Mouse (Mus musculus): ENCODE measurements around the gene Catsperd. TPM values are rescaled to one million over a fixed set of nuclear protein-coding genes. Genes with fewer than 3 reads are reported as not detected.

Catsperd gene
- polyA plus RNA-seq (2014; fragmentation: Illumina TruSeq; extraction: RNeasy Lipid Tissue Mini Kit (QIAGEN cat#74804)), result 0.46 TPM

DNA sequence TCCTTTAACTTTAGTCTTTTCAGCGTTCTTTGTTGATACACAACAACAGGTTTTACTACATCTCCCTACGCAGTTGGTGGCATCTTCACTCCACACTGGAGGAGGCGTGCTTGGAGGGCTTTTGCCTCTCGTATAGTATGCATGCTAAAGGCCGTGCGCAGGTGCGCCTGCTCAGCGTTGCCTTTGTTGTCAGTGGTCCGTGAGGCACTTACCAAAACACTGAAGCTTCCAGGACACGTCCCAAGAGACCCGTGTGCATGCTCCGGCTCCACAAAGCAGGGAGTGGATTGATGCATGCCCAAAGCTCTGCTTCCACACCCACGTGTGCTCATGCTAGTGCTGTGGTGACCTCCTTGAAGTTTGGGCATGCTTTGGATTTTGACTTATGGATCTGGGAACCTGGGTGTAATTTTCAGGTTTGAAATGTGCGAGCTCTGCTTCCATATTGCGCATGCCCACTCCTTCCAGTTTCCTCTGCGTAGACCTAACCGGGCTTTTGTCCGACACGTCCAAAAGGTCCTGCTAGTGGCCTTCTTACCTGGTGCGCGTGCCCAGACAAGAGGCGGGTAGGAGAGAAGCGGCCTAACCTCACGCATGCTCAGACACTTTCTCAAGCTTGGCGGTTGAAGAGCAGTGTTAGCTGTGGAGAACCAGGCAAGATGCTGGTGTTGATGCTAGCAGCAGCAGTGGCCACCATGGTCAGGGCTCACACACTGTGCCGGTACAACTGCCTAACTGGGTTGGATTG, at the start of gene Catsperd:
TSS of gene Catsperd (plus strand) at position 614 of the 748 bp plus-strand sequence.

DNA sequence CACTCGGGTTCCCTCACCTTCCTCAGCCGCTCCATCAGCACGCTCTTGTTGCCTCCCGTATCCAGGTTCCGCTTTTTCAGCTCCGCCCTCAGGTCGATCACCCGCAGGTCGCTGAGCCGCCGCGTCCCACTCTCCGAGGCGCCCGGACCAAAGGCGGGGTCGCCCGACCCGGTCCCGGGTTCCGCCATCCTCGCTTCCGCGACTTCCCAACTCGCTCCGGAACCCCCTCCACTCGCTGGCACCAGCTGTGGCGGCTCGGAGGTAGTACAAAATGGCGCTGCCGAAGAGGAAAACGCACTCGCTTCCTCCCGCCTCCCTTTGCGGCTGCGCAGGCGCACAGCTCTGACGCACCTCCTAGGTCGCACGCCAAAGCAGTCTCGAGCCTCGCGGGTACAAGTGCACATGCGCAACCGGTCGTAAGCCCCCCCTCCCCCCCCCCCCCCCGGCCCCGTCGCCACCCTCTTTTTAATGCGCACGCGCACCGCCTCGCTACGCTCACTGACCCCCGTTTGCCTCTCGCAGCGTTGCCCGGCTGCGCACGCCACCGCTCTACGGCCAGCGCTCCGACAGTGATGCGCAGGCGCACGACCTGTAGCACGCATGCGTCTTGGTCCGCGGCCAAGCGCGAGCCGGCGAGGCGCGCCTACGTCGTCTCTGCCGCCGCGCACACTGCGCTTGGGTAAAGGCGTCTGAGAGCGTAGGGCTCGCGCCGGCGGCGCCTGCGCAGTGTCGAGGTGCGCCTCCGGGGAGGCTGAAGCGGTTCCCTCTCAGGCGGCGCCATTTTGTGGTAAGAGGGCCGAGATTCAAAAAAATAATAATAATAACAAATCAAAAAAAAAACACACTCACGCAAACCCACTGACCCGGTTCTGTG, 43.4 kb upstream of the Catsperd start, which contains the start of the genes Safb2 and Safb:
TSS of gene Safb2 (minus strand) at position 329 of the 874 bp plus-strand sequence.
TSS of gene Safb (plus strand) at position 569 of the 874 bp plus-strand sequence.

DNA sequence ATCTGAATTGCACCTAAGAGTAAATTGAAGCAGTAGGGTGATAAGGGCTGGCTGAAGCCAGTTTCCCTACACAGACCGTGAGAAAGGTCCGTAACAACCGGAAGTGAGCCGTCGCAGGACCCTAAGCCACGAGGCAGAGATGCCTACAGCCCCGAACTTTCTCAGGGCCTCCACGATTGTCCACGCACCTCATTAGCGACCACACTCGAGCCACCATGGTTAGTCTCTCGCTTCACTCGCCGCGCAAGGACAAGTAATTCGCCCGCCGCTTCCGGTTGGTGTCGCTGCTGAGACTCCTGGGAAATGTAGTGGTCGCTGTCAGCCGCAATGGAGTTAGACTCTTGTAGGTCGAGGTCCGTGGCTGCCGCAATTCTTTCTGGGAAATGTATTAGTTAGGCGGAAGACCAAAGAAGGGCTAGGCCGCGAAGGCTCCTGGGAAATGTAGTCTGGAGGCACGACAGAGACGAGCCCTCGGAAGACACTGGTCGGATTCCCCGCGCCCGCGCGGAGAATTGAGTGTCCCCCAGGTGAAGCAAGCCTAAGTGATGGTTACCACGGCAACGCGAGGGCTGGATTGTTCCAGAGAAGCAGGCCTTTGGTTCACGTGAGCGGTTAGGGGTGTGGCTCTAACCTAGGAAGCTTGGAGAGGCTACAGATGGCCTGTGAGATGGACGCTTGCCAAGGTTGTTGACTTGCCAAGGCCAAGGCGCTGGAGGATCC, 18.3 kb upstream of the Catsperd start, which contains the start of gene 2410015M20Rik:
TSS of gene 2410015M20Rik (minus strand) at position 320 of the 720 bp plus-strand sequence.

DNA sequence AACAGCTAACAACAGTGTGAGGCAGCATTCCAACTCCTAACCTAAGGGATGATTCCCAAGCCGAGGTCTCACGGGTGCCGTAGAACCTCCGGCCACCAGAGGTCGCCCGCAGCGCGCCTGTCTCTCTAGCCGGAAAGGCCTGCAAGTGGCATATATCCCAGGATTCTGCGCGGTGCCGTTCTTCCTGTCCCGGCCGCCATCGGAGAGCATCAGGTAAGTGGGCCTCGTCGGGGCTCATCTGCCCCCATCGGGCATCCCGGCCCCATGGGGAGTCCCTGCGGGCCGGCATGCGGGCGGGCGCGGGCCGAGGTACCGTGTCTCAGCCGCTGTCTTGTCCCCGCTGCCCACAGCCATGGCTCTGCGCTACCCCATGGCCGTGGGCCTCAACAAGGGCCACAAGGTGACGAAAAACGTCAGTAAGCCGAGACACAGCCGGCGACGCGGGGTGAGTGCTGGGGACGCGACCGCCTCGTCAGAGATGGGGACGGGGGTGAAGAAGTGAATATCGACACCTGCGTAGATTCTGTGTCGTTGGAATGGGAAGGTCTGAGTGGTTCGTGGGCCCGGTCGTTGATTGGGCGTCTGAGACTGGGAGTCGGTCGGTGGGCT, 14.6 kb upstream of the Catsperd start, which contains the start of gene Rpl36:
TSS of gene Rpl36 (plus strand) at position 181 of the 609 bp plus-strand sequence.

DNA sequence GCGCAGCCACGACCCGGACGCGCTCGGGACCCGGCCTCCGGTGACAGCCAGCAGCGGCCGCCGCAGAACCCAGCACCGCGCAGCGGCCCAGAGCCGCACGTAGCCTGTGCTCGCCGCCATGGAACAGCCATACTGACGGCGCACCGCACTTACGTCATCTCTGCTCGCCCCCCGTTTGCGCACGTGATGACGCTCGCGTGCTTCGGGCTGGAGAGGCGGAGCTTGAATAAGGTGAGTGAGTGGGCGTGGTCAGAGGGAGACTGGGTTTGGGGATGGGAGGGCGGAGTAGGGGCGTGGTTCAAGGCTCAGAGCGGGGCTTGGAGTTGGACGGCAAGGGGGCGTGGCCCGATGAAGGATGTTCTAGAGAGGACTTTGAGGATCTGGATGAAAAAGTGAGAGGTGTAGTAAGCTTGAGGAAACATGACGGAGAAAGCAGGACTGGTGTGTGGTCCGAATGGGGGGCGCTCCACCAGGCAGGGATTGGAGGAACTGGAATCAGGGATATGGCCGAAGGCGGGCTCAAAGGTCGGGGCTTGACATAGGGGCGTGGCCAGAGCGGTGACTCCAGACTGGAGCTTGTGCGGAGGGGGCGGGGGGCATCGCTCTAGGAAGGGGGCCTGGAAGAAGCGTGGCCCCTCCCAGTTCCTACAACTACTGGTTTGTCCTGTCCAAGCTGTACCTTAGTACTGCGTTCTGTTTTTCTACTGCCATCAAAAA, 1.0 kb upstream of the Catsperd start, which contains the start of gene Lonp1:
TSS of gene Lonp1 (minus strand) at position 134 of the 717 bp plus-strand sequence.

DNA sequence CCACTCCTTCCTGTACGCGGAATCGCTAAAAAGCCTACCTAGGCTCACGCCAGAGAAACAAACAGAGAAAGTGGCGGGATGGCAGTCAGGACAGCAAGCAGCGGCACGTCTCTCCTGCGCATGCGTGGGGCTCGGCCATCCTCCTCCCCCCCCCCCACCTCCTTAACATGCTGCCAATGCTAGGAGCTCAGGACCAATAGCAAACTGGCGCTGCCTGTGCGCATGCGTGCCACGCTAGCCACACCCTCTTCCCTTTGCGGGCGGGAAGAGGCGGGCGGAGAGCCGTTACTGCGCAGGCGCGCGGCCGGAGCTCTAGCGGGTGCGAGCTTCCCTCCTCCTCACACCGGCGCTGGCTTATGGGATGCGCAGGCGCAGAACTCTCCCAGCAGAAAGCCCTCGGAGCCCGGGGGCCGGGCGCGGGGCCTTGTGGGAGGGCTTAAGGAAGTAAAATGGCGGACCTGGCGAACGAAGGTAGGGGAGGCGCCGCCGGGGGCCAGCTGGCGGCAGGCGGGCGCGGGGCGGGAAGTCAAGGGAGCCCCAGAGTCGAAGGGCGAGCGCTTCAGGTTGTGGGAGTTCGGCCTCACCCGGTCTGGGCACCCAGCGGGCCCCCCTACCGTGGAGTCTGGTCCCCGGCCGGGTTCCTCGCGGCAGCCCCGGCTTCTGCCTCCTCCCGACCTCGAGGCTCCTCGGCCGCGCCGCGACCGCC, 45.2 kb downstream of the Catsperd start, which contains the start of gene Ranbp3:
TSS of gene Ranbp3 (plus strand) at position 354 of the 706 bp plus-strand sequence.

Other genes with a start within 250 kb of the Catsperd start
- gene Ptprs, start 151.7 kb upstream of the Catsperd start, polyA plus RNA-seq (2014; fragmentation: Illumina TruSeq; extraction: RNeasy Lipid Tissue Mini Kit (QIAGEN cat#74804)), result 1.1 TPM
- gene Znrf4, start 115.7 kb upstream of the Catsperd start, polyA plus RNA-seq (2014; fragmentation: Illumina TruSeq; extraction: RNeasy Lipid Tissue Mini Kit (QIAGEN cat#74804)), result not detected
- 0.37 TPM for gene Gm20219, start 73.8 kb upstream of the Catsperd start, polyA plus RNA-seq (2014; fragmentation: Illumina TruSeq; extraction: RNeasy Lipid Tissue Mini Kit (QIAGEN cat#74804))
- 27.3 TPM for gene Safb2, start 43.6 kb upstream of the Catsperd start, polyA plus RNA-seq (2014; fragmentation: Illumina TruSeq; extraction: RNeasy Lipid Tissue Mini Kit (QIAGEN cat#74804))
- gene Safb, start 43.3 kb upstream of the Catsperd start, polyA plus RNA-seq (2014; fragmentation: Illumina TruSeq; extraction: RNeasy Lipid Tissue Mini Kit (QIAGEN cat#74804)), result 16.4 TPM
- 2.6 TPM for gene 2410015M20Rik, start 18.4 kb upstream of the Catsperd start, polyA plus RNA-seq (2014; fragmentation: Illumina TruSeq; extraction: RNeasy Lipid Tissue Mini Kit (QIAGEN cat#74804))
- gene Rpl36, start 14.7 kb upstream of the Catsperd start, polyA plus RNA-seq (2014; fragmentation: Illumina TruSeq; extraction: RNeasy Lipid Tissue Mini Kit (QIAGEN cat#74804)), result not detected
- 6.8 TPM for gene Lonp1, start 1.3 kb upstream of the Catsperd start, polyA plus RNA-seq (2014; fragmentation: Illumina TruSeq; extraction: RNeasy Lipid Tissue Mini Kit (QIAGEN cat#74804))
- gene Ranbp3, start 45.2 kb downstream of the Catsperd start, polyA plus RNA-seq (2014; fragmentation: Illumina TruSeq; extraction: RNeasy Lipid Tissue Mini Kit (QIAGEN cat#74804)), result 0.80 TPM
- gene Ndufa11, start 89.6 kb downstream of the Catsperd start, polyA plus RNA-seq (2014; fragmentation: Illumina TruSeq; extraction: RNeasy Lipid Tissue Mini Kit (QIAGEN cat#74804)), result not detected
- gene Vmac, start 89.9 kb downstream of the Catsperd start, polyA plus RNA-seq (2014; fragmentation: Illumina TruSeq; extraction: RNeasy Lipid Tissue Mini Kit (QIAGEN cat#74804)), result 16.3 TPM
- gene Nrtn, start 129.4 kb downstream of the Catsperd start, polyA plus RNA-seq (2014; fragmentation: Illumina TruSeq; extraction: RNeasy Lipid Tissue Mini Kit (QIAGEN cat#74804)), result not detected
- gene Dus3l, start 136.6 kb downstream of the Catsperd start, polyA plus RNA-seq (2014; fragmentation: Illumina TruSeq; extraction: RNeasy Lipid Tissue Mini Kit (QIAGEN cat#74804)), result 1.1 TPM
- gene Prr22, start 142.1 kb downstream of the Catsperd start, polyA plus RNA-seq (2014; fragmentation: Illumina TruSeq; extraction: RNeasy Lipid Tissue Mini Kit (QIAGEN cat#74804)), result not detected
- gene Rfx2, start 202.9 kb downstream of the Catsperd start, polyA plus RNA-seq (2014; fragmentation: Illumina TruSeq; extraction: RNeasy Lipid Tissue Mini Kit (QIAGEN cat#74804)), result 0.26 TPM
- gene Acsbg2, start 246.3 kb downstream of the Catsperd start, polyA plus RNA-seq (2014; fragmentation: Illumina TruSeq; extraction: RNeasy Lipid Tissue Mini Kit (QIAGEN cat#74804)), result not detected
- gene 1700061G19Rik, start 247.3 kb downstream of the Catsperd start, polyA plus RNA-seq (2014; fragmentation: Illumina TruSeq; extraction: RNeasy Lipid Tissue Mini Kit (QIAGEN cat#74804)), result not detected

Measured in ovary, adult 10 weeks (tissue).